Mouse (Mus musculus) lung, adult 18-20 months (tissue): ENCODE data around the gene Dcx.
A peak's percentile ranks its signal among the peaks of the same experiment; 100 is the strongest.

ENCODE experiments used
- DNase-seq, 2 experiments: peaks; one replicate each; pipeline ENCODE4 v3.0.0; 2022; ENCODE audit warnings: mixed read lengths in 2 of 2

The Dcx gene

GRCm38 (mm10) chrX:143932958-143933357 lies at the start of gene Dcx:
Gene Dcx (minus strand): TSS chrX:143933311.
- no peak for DNase-seq

DNA sequence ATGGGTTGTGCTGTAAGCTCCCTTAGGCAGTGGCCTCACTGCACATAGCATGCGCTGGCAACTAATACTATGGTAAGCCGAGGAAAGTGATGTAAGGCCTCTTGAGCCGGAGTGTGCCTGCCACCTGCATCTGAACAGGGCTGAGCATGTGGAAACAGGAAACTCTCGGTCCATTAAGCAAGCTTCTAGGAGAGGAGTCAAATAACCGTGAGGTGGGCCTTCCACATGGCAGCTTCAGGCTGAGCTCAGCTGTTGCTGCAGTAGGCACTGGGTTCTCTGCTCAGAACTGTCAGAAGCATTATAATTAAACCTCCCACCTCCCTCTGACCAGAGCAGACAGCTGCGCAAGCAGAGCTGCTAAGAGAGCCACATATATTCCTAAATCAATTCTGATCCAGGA lies 33.1 kb upstream of the Dcx start:
- no peak for DNase-seq

DNA sequence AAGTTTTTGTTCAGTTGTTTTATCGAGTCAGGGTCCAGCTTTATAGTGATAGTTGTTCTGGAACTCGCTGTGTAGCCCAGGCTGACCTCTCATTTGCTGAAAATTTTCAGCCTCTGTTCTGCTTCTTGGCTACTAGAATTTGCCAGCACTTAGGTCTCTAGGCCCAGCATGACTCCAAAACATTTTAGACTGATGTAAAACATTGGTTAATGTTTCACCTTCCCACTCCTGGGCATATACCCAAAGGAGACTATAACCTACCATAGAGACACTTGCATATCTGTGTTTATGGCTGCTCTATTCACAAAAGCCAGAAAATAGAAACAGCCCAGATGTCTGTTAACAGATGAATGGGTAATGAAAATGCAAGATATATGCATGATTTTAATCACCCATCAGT lies 560 bp upstream of the Dcx start:
- DNase-seq = no peak

- no peak for DNase-seq
Measured at GRCm38 (mm10) chrX:143932530-143932929, 581 bp downstream of the Dcx start.

DNA sequence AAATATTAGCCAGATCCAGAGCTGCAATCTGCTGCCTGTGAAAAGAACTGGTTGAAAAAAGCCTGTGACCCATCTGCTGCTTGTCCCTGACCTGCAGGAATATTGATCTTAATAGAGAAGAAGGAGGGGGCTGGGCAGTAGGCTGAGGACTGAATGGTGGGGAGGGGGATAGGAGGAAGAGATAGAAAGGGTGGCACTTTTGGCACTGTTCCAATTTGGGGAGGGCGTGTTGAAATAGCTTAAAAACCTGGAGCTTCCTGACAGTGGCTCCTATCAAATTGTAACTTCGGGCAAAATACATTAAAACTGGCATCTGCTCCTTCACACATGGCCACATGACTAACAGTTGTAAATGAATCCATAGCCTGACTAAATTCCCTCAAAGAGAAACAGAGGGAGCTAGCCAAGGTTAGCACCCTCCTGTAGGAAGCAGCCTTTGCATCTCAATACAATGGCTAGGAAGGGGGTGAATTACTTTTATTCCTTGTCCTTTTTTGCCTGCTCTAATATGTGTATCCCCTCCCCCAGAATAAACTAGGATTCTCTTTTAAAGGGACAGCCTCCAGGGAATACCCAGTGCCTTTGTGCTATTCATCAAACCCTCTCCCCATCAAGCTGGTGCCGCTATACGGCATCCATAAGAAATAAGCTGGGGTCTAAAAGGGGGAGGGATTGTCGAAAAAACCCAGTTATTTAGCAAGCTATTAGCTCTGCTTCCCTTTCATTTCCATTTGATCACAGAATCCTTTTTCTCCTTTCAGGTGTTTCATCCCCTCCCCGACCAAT lies 1.5 kb downstream of the Dcx start:
- DNase-seq = no peak

DNA sequence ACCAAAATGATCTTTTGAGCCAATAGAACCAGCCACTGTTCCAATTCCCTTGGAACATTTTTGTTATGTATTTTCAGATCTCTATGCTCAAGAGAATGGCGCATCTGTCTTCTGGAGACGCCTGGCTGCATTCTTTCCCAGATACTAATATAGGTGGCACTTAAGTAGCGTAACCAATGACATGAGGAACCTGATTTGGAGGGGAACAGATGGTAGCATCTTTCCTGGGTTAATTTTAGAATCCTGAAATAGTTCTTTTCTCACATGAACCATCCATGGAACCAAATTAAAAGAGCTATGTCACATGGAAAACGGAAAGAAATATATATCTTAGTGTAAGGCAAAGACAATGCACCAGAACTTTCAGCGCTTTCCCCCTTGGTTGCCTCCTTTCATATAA lies 11.0 kb downstream of the Dcx start:
- DNase-seq = no peak

GRCm38 (mm10) chrX:143906699-143907471 lies 26.2 kb downstream of the Dcx start:
- DNase-seq = no peak

DNA sequence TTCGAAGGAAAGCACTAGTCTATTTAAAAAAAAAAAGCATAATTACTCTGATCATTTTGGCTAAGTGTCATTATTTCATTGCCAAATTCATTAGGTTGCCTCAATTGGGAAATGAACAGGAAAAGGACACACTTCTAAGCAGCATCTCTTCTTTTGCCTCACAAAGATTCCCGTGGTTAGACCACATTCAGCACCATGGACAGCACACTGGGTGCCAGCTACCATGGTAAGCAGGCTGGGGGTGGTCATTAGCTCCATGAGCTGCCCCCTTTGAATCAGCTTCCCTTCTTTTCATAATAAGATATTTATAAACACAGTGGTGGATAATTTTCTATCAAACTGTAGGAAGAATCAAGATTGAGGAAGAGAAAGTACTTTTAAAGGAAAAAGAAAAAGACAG lies 28.4 kb downstream of the Dcx start:
- DNase-seq = no peak

DNA sequence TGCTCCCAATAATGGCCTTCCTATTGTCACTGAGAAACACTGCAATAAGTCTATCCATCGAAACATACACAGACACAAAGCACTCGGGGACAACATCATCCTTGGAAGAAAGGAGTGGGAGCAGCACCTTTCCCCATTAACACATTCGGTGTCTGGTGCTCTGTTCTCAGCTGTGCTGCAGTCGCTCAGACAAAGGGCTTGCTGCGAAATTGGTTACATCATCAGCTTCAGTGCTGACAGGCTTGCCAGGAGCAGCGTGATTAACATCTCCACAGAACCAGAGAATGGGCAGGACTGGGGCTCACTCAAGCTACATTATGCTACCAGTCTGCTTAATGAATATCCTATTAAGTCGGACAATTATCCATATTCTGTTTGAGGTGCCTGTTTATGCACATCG lies 30.8 kb downstream of the Dcx start:
- DNase-seq = no peak

- no peak for DNase-seq
Measured at GRCm38 (mm10) chrX:143897363-143898285, 35.5 kb downstream of the Dcx start.

GRCm38 (mm10) chrX:143896936-143897335 lies 36.2 kb downstream of the Dcx start:
- DNase-seq = no peak

GRCm38 (mm10) chrX:143893180-143893579 lies 39.9 kb downstream of the Dcx start:
- DNase-seq = no peak

DNA sequence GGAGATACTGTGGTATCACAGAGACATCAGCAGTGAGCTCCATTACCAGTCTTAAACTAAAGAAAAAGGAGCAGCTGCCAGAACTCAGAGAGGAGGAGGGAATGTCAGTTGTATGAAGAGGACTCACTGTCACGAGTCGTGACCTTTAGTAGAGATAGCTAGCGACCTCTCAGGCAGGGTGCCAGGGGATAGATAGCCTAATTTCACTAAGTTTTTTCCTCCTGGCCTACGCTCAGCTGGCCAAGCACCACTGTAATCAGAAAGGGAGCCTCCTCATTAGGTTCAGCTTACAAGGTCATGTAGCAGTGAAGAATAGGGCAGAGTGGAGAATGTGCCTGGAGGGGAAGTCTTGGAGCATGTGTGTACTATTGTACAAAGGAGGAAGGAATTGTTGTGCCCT lies 47.3 kb downstream of the Dcx start:
- DNase-seq = peak in 1 of 2 experiments; percentile 4

- no peak for DNase-seq
Measured at GRCm38 (mm10) chrX:143884953-143885352, 48.2 kb downstream of the Dcx start.

DNA sequence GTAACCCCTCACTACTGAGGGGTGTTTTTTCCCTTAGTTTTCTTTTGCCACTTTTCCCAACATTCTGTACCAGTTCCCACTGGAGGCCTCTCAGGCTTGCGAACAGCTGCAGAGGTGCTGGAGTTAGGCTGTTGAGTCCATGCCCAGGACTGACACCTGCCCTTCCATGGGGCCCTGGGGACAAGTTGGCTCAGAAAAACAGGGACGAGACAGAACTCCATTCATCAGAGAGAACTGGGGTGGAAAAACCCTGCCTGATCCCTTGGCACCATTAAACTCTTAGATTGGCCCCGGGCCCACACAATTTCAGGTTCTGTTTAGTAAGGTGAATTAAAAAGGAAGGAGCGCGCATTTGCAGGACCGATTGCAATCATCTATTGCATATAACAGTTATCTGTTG lies 48.8 kb downstream of the Dcx start:
- DNase-seq = no peak

GRCm38 (mm10) chrX:143881806-143882468 lies 51.2 kb downstream of the Dcx start:
- DNase-seq = no peak

DNA sequence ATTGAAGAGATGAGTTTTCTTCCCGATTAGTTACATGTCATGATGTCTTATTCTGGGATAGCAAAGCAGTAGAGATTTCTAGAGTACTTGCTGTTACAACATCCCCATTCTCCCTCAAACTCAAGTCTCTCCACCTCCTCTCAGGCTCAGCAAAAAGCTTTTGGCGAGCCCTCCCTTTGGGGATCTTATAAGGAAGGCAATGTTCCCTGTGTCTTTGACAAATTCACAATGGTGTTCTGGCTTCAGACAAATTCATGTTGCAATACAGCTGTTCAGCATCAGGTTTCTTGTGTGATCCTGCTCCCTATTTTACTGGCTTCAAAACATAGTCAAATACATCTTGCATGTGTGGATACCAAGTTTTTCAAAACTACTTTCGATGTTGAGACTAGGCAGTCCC lies 53.5 kb downstream of the Dcx start:
- no peak for DNase-seq

- DNase-seq = no peak
Measured at GRCm38 (mm10) chrX:143867129-143867664, 65.9 kb downstream of the Dcx start.

DNA sequence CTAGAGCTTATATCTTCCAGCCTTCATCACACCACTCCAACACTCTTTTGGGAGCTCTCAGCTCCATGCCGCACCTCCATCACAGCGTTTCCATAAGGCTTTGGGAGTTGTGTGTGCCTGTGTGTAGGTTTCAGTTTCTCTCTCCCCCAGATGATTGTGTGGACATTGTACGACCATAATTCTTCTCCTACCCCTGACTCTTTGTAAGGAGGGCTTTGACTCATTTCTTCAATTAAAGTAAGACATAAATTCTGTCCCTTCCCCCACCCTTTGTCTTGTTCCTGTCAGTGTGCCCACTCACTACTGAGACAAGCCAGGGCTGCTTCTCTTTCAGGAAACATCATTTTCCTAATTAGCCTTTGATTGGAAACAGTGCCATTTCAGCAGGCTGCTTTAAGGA lies 81.8 kb downstream of the Dcx start:
- DNase-seq = no peak

DNA sequence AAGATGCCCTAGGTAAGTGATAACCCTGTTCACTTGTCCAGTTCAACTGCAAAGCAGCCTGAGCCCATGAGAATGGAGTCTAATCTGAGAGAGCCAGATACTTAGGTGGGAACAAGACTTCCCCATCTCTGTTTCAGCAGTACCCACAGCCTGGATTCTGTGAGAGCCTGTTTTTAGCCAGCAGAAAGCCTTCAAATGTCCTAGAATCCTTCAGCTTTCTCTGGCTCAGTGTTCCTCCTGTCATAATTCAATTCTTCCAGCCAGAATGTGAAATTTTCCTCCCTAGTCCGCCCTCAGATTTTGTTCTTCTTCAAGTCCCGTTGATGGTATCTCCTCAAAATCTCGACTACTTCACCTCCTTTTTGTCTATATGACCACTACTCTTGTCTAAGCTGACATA lies 83.1 kb downstream of the Dcx start:
- no peak for DNase-seq

GRCm38 (mm10) chrX:143846637-143847036 lies 86.5 kb downstream of the Dcx start:
- DNase-seq = no peak

GRCm38 (mm10) chrX:143827212-143827611 lies 105.9 kb downstream of the Dcx start, which contains the start of gene Capn6:
Gene Capn6 (minus strand): TSS chrX:143827414.
- peak; percentile 8 to 14 for DNase-seq
